Mouse (Mus musculus): ENCODE results near the gene Camsap2. TPM values are rescaled to one million over a fixed set of nuclear protein-coding genes. Genes with fewer than 3 reads are reported as not detected.

Gene Camsap2
- polyA plus RNA-seq, 1 experiment: 11.6 TPM

- TF ChIP-seq CTCF (IDR thresholded peaks at IDR 0.05; ENCODE audit: insufficient read depth, low read length): no peak
- TF ChIP-seq POLR2A (IDR thresholded peaks at IDR 0.05; ENCODE audit: borderline replicate concordance, extremely low read depth, low read depth, low read length): no peak
- WGBS: 83% methylated on average over 10 of the region's 10 CpGs
- Histone ChIP-seq H3K4me3 (replicated peaks; ENCODE audit: extremely low read depth, low read depth, low read length) (no peak overlapping the region), H3K4me1 (ENCODE audit: control insufficient read depth, insufficient read depth, low read length) (no peaks in the 10 kb centered on the region)
- DNase-seq: no peak
Measured at GRCm38 (mm10) chr1:136223758-136224342, 122.1 kb downstream of the Camsap2 start.

DNA sequence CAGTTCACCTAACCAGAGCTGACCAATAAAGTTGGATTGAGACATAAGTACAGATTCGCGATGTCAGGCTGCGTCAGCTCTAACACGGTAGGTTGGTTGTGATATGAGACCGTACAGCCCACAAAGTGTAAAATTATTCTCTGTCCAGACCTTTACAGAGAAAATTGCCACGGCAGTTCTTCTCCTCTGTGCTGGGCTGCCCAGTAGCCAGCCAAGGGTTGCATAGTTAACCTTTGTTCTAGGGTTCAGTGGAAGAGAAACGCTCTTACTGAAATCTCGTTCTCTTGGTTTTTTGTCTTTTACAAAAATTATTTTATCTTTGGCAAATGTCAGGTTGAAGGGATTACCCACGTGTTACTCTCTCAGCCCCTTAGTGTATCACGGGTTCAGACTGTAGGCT lies 123.5 kb downstream of the Camsap2 start:
- Histone ChIP-seq H3K4me1 (ENCODE audit: control insufficient read depth, insufficient read depth, low read length) (no peaks in the 10 kb centered on the region), H3K4me3 (replicated peaks; ENCODE audit: extremely low read depth, low read depth, low read length) (no peak overlapping the region)
- TF ChIP-seq POLR2A (IDR thresholded peaks at IDR 0.05; ENCODE audit: borderline replicate concordance, extremely low read depth, low read depth, low read length) (no peak), CTCF (IDR thresholded peaks at IDR 0.05; ENCODE audit: insufficient read depth, low read length) (no peak)
- no peak for DNase-seq
- 70% methylated on average over 10 of the region's 10 CpGs for WGBS

- Histone ChIP-seq H3K4me1 (ENCODE audit: control insufficient read depth, insufficient read depth, low read length) (no peaks in the 10 kb centered on the region), H3K4me3 (replicated peaks; ENCODE audit: extremely low read depth, low read depth, low read length) (no peak overlapping the region)
- no peak for TF ChIP-seq CTCF (IDR thresholded peaks at IDR 0.05; ENCODE audit: insufficient read depth, low read length)
- TF ChIP-seq POLR2A (IDR thresholded peaks at IDR 0.05; ENCODE audit: borderline replicate concordance, extremely low read depth, low read depth, low read length): no peak
- 53% methylated on average over 10 of the region's 10 CpGs for WGBS
- peak; percentile 34 for DNase-seq
Measured at GRCm38 (mm10) chr1:136220037-136220871, 125.7 kb downstream of the Camsap2 start.

Other genes with a start within 250 kb of the Camsap2 start
- 12.1 and 14.4 TPM in 2 replicates for gene Kif21b, start 214.7 kb downstream of the Camsap2 start, polyA plus RNA-seq (2012; rRNA removed)
- 0.14 TPM in 1 of 2 replicates, not detected in the other for gene Mroh3, start 133.3 kb downstream of the Camsap2 start, polyA plus RNA-seq (2012; rRNA removed)
- gene Inava, start 111.8 kb downstream of the Camsap2 start, polyA plus RNA-seq (2012; rRNA removed): 4.2 and 7.3 TPM in 2 replicates
- gene Gpr25, start 85.2 kb downstream of the Camsap2 start, polyA plus RNA-seq (2012; rRNA removed): 0.14 and 0.45 TPM in 2 replicates
- 2.1 and 3.6 TPM in 2 replicates for gene Ddx59, start 69.2 kb upstream of the Camsap2 start, polyA plus RNA-seq (2012; rRNA removed)
- gene Kif14, start 120.2 kb upstream of the Camsap2 start, polyA plus RNA-seq (2012; rRNA removed): 0.07 and 0.25 TPM in 2 replicates